Mouse (Mus musculus) embryonic facial prominence, embryonic 11.5 days (tissue): ENCODE measurements around the gene Pou4f2. TPM values are rescaled to one million over a fixed set of nuclear protein-coding genes. Genes with fewer than 3 reads are reported as not detected.
A peak's percentile ranks its signal among the peaks of the same experiment; 100 is the strongest.

Experiments used
- ATAC-seq: fragments of 200-750 bp; cut with Nextera tagmentation; replicated peaks from 2 replicates; pipeline ENCODE4 v1.8.0; 2017; ENCODE audit warnings: low read depth; ENCODE audit not compliant: insufficient number of reproducible peaks, low FRiP score, low TSS enrichment
- DNase-seq: peaks from one replicate; pipeline ENCODE4 v3.0.0-alpha.2; 2015; ENCODE audit warnings: low spot score
- H3K27ac ChIP-seq: fragments of 300-500 bp; sonication (generic); replicated peaks from 2 replicates; pipeline ENCODE4 v1.5.1; 2014; ENCODE audit warnings: mild to moderate bottlenecking, low read depth, low read length, control low read depth
- H3K27me3 ChIP-seq: fragments of 300-500 bp; sonication (generic); 2 replicates; pipeline ENCODE4 v1.6.1; 2014; ENCODE audit warnings: mild to moderate bottlenecking, low read length, moderate library complexity, mixed read lengths; ENCODE audit not compliant: control insufficient read depth, insufficient read depth
- H3K36me3 ChIP-seq: fragments of 300-500 bp; sonication (generic); replicated peaks from 2 replicates; pipeline ENCODE4 v1.6.1; 2014; ENCODE audit warnings: low read depth, mild to moderate bottlenecking, low read length, moderate library complexity, mixed read lengths; ENCODE audit not compliant: control insufficient read depth, insufficient read depth
- H3K4me1 ChIP-seq: fragments of 300-500 bp; sonication (generic); 2 replicates; pipeline ENCODE4 v1.6.1; 2014; ENCODE audit warnings: low read length, mixed read lengths; ENCODE audit not compliant: control insufficient read depth, insufficient read depth
- H3K4me2 ChIP-seq: fragments of 300-500 bp; sonication (generic); 2 replicates; pipeline ENCODE4 v1.6.1; 2014; ENCODE audit warnings: low read depth, mild to moderate bottlenecking, control low read depth, low read length, moderate library complexity
- H3K4me3 ChIP-seq: fragments of 300-500 bp; sonication (generic); 2 replicates; pipeline ENCODE4 v1.5.1; 2014; ENCODE audit warnings: low read depth, low read length, control low read depth
- H3K9ac ChIP-seq: fragments of 300-500 bp; sonication (generic); replicated peaks from 2 replicates; pipeline ENCODE4 v1.6.1; 2014; ENCODE audit warnings: mild to moderate bottlenecking, control low read depth, low read length
- H3K9me3 ChIP-seq: fragments of 300-500 bp; sonication (generic); replicated peaks from 2 replicates; pipeline ENCODE4 v1.6.1; 2016; ENCODE audit warnings: mild to moderate bottlenecking, low read length, inconsistent platforms, mixed read lengths; ENCODE audit not compliant: control insufficient read depth
- WGBS: fragments of 180-500 bp; shearing (Covaris S2); extraction: QIAGEN DNeasy Blood & Tissue Kit; methylation state at CpG from one replicate; pipeline ENCODE4 v1.1.7; 2014; 5-methylcytosine and 5-hydroxymethylcytosine counted together
- polyA plus RNA-seq: library from polyadenylated mRNA; unstranded; fragments of >200 nt; fragmentation: Nextera tagmentation; extraction: Ambion mirVana; gene quantifications from 2 replicates; pipeline ENCODE4 v1.2.1, GENCODE M21; 2014

Pou4f2 gene
- polyA plus RNA-seq, 1 experiment from 2014 or later = 0.21 TPM

GRCm38 (mm10) chr8:78437140-78438045 lies 948 bp upstream of the Pou4f2 start:
- ATAC-seq (no peak), DNase-seq (no peak)
- Histone ChIP-seq H3K36me3 (no peaks in the 10 kb centered on the region), H3K4me1 (peaks cover 5% of the 10 kb centered on the region), H3K9me3 (no peaks in the 10 kb centered on the region), H3K9ac (no peak overlapping the region), H3K4me3 (no peak overlapping the region), H3K27ac (no peak overlapping the region), H3K27me3 (peaks cover 54% of the 10 kb centered on the region), H3K4me2 (peak overlapping the region; percentile 10; the same call in 1 of the 2 replicates)
- 2% methylated on average over 32 of the region's 32 CpGs for WGBS

- H3K27me3 ChIP-seq = peaks cover 60% of the 10 kb centered on the region
- H3K36me3 ChIP-seq = no peaks in the 10 kb centered on the region
- ATAC-seq (peak; percentile 24; the same call in 1 of the 2 replicates), DNase-seq (no peak)
- H3K4me1 ChIP-seq = peaks cover 5% of the 10 kb centered on the region
- peak overlapping the region; percentile 73 for H3K4me2 ChIP-seq
- H3K9ac ChIP-seq = no peak overlapping the region
- no peak overlapping the region for H3K27ac ChIP-seq
- H3K4me3 ChIP-seq = peak overlapping the region; percentile 37
- WGBS = 2% methylated on average over 16 of the region's 25 CpGs
- no peaks in the 10 kb centered on the region for H3K9me3 ChIP-seq
These were observed 216 bp upstream of the Pou4f2 start for GRCm38 (mm10) chr8:78436661-78437060.

GRCm38 (mm10) chr8:78435624-78435960 lies 853 bp downstream of the Pou4f2 start:
- H3K9me3 ChIP-seq = no peaks in the 10 kb centered on the region
- ATAC-seq = no peak
- H3K27me3 ChIP-seq = peaks cover 62% of the 10 kb centered on the region
- no peaks in the 10 kb centered on the region for H3K36me3 ChIP-seq
- H3K4me1 ChIP-seq = peaks cover 5% of the 10 kb centered on the region
- no peak overlapping the region for H3K4me2 ChIP-seq
- 1% methylated on average over 18 of the region's 18 CpGs for WGBS
- no peak overlapping the region for H3K9ac ChIP-seq
- no peak overlapping the region for H3K27ac ChIP-seq
- DNase-seq = no peak
- H3K4me3 ChIP-seq = peak overlapping the region; percentile 37

GRCm38 (mm10) chr8:78434823-78435623 lies 1.4 kb downstream of the Pou4f2 start:
- H3K9me3 ChIP-seq = no peaks in the 10 kb centered on the region
- peaks cover 60% of the 10 kb centered on the region for H3K27me3 ChIP-seq
- peak overlapping the region; percentile 37; the same call in 1 of the 2 replicates for H3K4me3 ChIP-seq
- DNase-seq (peak; percentile 40), ATAC-seq (peak; percentile 31; the same call in 1 of the 2 replicates)
- H3K27ac ChIP-seq = no peak overlapping the region
- no peak overlapping the region for H3K4me2 ChIP-seq
- no peak overlapping the region for H3K9ac ChIP-seq
- WGBS = under 1% methylated on average over 62 of the region's 62 CpGs
- H3K36me3 ChIP-seq = no peaks in the 10 kb centered on the region
- peaks cover 5% of the 10 kb centered on the region for H3K4me1 ChIP-seq

- no peak overlapping the region for H3K9ac ChIP-seq
- no peaks in the 10 kb centered on the region for H3K9me3 ChIP-seq
- H3K4me2 ChIP-seq = no peak overlapping the region
- 3% methylated on average over 8 of the region's 8 CpGs for WGBS
- H3K4me1 ChIP-seq = peaks cover 5% of the 10 kb centered on the region
- no peak overlapping the region for H3K27ac ChIP-seq
- DNase-seq (no peak), ATAC-seq (no peak)
- H3K36me3 ChIP-seq = no peaks in the 10 kb centered on the region
- no peak overlapping the region for H3K4me3 ChIP-seq
- H3K27me3 ChIP-seq = peaks cover 58% of the 10 kb centered on the region
These were observed 2.1 kb downstream of the Pou4f2 start for GRCm38 (mm10) chr8:78434340-78434739.

GRCm38 (mm10) chr8:78433318-78433717 lies 3.1 kb downstream of the Pou4f2 start:
- WGBS = 11% methylated on average over 5 of the region's 5 CpGs
- DNase-seq (no peak), ATAC-seq (no peak)
- Histone ChIP-seq H3K4me2 (no peak overlapping the region), H3K27ac (no peak overlapping the region), H3K9me3 (no peaks in the 10 kb centered on the region), H3K4me1 (peaks cover 5% of the 10 kb centered on the region), H3K27me3 (peaks cover 58% of the 10 kb centered on the region), H3K36me3 (no peaks in the 10 kb centered on the region), H3K4me3 (no peak overlapping the region), H3K9ac (no peak overlapping the region)

- Histone ChIP-seq H3K9ac (no peak overlapping the region), H3K27ac (no peak overlapping the region), H3K36me3 (no peaks in the 10 kb centered on the region), H3K4me1 (peaks cover 5% of the 10 kb centered on the region), H3K4me3 (no peak overlapping the region), H3K4me2 (no peak overlapping the region), H3K27me3 (peaks cover 58% of the 10 kb centered on the region), H3K9me3 (no peaks in the 10 kb centered on the region)
- DNase-seq = no peak
- ATAC-seq = no peak
- WGBS = 20% methylated on average over 1 of the region's 1 CpGs
These were observed 4.0 kb downstream of the Pou4f2 start for GRCm38 (mm10) chr8:78432451-78432850.

GRCm38 (mm10) chr8:78431356-78431755 lies 5.1 kb downstream of the Pou4f2 start:
- H3K4me1 ChIP-seq = peaks cover 4% of the 10 kb centered on the region
- no peak overlapping the region for H3K27ac ChIP-seq
- H3K36me3 ChIP-seq = no peaks in the 10 kb centered on the region
- DNase-seq (peak; percentile 86), ATAC-seq (no peak)
- WGBS = 1% methylated on average over 4 of the region's 4 CpGs
- H3K27me3 ChIP-seq = peaks cover 58% of the 10 kb centered on the region
- H3K4me2 ChIP-seq = no peak overlapping the region
- no peak overlapping the region for H3K4me3 ChIP-seq
- H3K9ac ChIP-seq = no peak overlapping the region
- H3K9me3 ChIP-seq = no peaks in the 10 kb centered on the region
